Mouse (Mus musculus): Measurements from ENCODE around the gene Trip6. TPM values are rescaled to one million over a fixed set of nuclear protein-coding genes. Genes with fewer than 3 reads are reported as not detected.

Trip6 gene
- total and polyA plus RNA-seq, 2 experiments from 2014 or later, result 11.4 to 11.6 TPM

DNA sequence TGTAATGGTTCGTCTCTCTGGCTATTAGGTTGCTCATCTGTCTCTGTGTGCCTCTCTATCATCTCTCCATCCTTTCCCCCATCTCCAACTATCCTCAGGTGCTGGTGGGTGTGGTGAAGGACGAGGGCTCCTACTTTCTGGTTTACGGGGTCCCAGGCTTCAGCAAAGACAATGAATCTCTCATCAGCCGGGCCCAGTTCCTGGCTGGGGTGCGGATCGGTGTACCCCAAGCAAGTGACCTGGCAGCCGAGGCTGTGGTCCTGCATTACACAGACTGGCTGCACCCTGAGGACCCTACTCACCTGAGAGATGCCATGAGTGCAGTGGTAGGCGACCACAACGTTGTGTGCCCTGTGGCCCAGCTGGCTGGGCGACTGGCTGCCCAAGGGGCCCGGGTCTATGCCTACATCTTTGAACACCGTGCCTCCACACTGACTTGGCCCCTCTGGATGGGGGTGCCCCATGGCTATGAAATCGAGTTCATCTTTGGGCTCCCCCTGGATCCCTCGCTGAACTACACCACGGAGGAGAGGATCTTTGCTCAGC, 22.8 kb downstream of the Trip6 start:
- H3K4me1 ChIP-seq (ENCODE audit: insufficient read depth), result 0 out of 2 replicates have a peak, but pooled peaks cover 4% of the 10 kb centered on the region
- no peak for DNase-seq
- 77% methylated on average over 15 of the region's 15 CpGs for WGBS

DNA sequence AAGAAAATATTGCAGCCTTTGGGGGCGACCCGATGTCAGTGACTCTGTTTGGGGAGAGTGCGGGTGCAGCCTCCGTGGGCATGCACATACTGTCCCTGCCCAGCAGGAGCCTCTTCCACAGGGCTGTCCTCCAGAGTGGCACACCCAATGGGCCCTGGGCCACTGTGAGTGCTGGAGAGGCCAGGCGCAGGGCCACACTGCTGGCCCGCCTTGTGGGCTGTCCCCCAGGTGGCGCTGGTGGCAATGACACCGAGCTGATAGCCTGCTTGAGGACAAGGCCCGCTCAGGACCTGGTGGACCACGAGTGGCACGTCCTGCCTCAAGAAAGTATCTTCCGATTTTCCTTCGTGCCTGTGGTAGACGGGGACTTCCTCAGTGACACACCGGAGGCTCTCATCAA, 23.5 kb downstream of the Trip6 start:
- 0 out of 2 replicates have a peak, but pooled peaks cover 4% of the 10 kb centered on the region for H3K4me1 ChIP-seq (ENCODE audit: insufficient read depth)
- H3K36me3 ChIP-seq (ENCODE audit: insufficient read depth), result peaks cover 9% of the 10 kb centered on the region
- 0 out of 2 replicates have a peak, but pooled peaks cover 3% of the 10 kb centered on the region for H3K27me3 ChIP-seq (ENCODE audit: insufficient read depth, low read length)
- no peak overlapping the region for H3K27ac ChIP-seq (ENCODE audit: low read depth, low read length)
- H3K4me3 ChIP-seq (ENCODE audit: low read depth, low read length), result no peak overlapping the region
- no peak overlapping the region for H3K9ac ChIP-seq
- no peak overlapping the region for H3K4me2 ChIP-seq (ENCODE audit: low read depth)
- TF ChIP-seq CTCF (IDR thresholded peaks at IDR 0.05; ENCODE audit: low read depth), result peak; percentile 49
- ATAC-seq (no peak), DNase-seq (no peak)
- WGBS, result 22% methylated on average over 15 of the region's 15 CpGs
- H3K9me3 ChIP-seq (ENCODE audit: low read length), result no peaks in the 10 kb centered on the region

More for the DNA sequence above, 22.8 kb downstream of the Trip6 start:
- H3K4me2 ChIP-seq (ENCODE audit: low read depth), result no peak overlapping the region
- no peak overlapping the region for H3K27ac ChIP-seq (ENCODE audit: low read depth, low read length)
- H3K9me3 ChIP-seq (ENCODE audit: low read length), result no peaks in the 10 kb centered on the region
- no peak overlapping the region for H3K9ac ChIP-seq
- H3K36me3 ChIP-seq (ENCODE audit: insufficient read depth), result peaks cover 16% of the 10 kb centered on the region
- H3K4me3 ChIP-seq (ENCODE audit: low read depth, low read length), result no peak overlapping the region
- TF ChIP-seq CTCF (IDR thresholded peaks at IDR 0.05; ENCODE audit: low read depth), result no peak
- ATAC-seq, result no peak
- 0 out of 2 replicates have a peak, but pooled peaks cover 3% of the 10 kb centered on the region for H3K27me3 ChIP-seq (ENCODE audit: insufficient read depth, low read length)

DNA sequence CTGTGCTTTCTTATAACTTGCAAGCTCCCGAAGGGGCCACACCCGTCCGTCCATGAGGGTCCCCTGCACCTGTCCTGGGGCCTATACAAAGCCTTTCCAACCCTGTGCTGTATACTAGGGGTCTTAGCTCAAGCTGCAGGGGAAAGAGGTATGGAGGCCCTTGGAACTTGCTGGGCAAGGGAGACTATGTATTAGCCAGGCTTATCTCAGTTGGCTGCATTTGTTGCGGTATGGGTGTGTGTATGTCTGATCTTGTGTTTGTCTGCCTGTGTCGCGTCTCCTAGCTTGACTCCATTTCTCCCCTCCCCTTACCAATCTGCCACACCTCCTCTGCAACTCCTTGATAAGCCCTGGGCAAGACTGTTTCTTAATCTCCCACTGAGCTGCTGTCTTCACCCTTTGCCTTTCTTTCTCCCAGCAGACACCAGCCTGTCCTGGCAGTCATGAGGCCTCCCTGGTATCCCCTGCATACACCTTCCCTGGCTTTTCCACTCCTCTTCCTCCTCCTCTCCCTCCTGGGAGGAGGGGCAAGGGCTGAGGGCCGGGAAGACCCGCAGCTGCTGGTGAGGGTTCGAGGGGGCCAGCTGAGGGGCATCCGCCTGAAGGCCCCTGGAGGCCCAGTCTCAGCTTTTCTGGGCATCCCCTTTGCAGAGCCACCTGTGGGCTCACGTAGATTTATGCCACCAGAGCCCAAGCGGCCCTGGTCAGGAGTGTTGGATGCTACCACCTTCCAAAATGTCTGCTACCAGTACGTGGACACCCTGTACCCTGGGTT, 24.4 kb downstream of the Trip6 start:
- 59% methylated on average over 13 of the region's 13 CpGs for WGBS
- H3K4me1 ChIP-seq (ENCODE audit: insufficient read depth), result 0 out of 2 replicates have a peak, but pooled peaks cover 2% of the 10 kb centered on the region

DNA sequence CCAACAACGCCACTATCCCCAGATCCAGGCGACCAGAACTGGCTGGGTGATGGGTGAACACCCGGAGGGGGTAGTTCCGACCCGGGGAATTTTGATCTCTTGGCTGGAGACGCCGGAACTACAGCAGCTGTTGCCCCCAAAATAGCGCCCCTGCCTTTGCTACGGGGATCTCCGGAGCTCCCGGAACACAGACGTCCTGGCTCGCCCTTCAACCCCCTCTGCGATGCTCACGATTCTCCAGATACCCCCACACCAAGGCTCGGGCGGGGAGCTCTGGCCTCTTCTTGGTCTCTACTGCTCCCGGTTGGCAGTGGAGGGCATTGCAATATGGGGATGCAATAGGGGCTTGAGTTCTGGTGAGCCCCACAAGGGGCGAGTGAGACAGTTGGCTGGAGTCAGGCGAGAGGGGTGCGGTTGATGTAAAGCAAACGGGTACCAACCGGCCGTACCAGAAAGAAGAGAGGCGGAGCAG, 25.2 kb downstream of the Trip6 start:
- H3K9me3 ChIP-seq (ENCODE audit: low read length), result no peaks in the 10 kb centered on the region
- H3K36me3 ChIP-seq (ENCODE audit: insufficient read depth), result no peaks in the 10 kb centered on the region
- 3% methylated on average over 25 of the region's 25 CpGs for WGBS
- ATAC-seq (peak; percentile 42; the same call in 1 of the 2 replicates), DNase-seq (peak; percentile 76)
- peak overlapping the region; percentile 48; the same call in 1 of the 2 replicates for H3K9ac ChIP-seq
- H3K27ac ChIP-seq (ENCODE audit: low read depth, low read length), result no peak overlapping the region
- peak; percentile 73 for TF ChIP-seq CTCF (IDR thresholded peaks at IDR 0.05; ENCODE audit: low read depth)
- peak overlapping the region; percentile 52 for H3K4me3 ChIP-seq (ENCODE audit: low read depth, low read length)
- H3K4me2 ChIP-seq (ENCODE audit: low read depth), result peak overlapping the region; percentile 93
- 0 out of 2 replicates have a peak, but pooled peaks cover 3% of the 10 kb centered on the region for H3K27me3 ChIP-seq (ENCODE audit: insufficient read depth, low read length)
- H3K4me1 ChIP-seq (ENCODE audit: insufficient read depth), result no peaks in the 10 kb centered on the region

More for the DNA sequence above, 24.4 kb downstream of the Trip6 start:
- Histone ChIP-seq H3K9ac (no peak overlapping the region), H3K4me3 (ENCODE audit: low read depth, low read length) (peak overlapping the region; percentile 52; the same call in 1 of the 2 replicates), H3K9me3 (ENCODE audit: low read length) (no peaks in the 10 kb centered on the region), H3K4me2 (ENCODE audit: low read depth) (peak overlapping the region; percentile 93), H3K36me3 (ENCODE audit: insufficient read depth) (no peaks in the 10 kb centered on the region; the same call in 1 of the 2 replicates), H3K27ac (ENCODE audit: low read depth, low read length) (no peak overlapping the region), H3K27me3 (ENCODE audit: insufficient read depth, low read length) (0 out of 2 replicates have a peak, but pooled peaks cover 3% of the 10 kb centered on the region)
- DNase-seq (no peak), ATAC-seq (no peak)
- TF ChIP-seq CTCF (IDR thresholded peaks at IDR 0.05; ENCODE audit: low read depth), result no peak

DNA sequence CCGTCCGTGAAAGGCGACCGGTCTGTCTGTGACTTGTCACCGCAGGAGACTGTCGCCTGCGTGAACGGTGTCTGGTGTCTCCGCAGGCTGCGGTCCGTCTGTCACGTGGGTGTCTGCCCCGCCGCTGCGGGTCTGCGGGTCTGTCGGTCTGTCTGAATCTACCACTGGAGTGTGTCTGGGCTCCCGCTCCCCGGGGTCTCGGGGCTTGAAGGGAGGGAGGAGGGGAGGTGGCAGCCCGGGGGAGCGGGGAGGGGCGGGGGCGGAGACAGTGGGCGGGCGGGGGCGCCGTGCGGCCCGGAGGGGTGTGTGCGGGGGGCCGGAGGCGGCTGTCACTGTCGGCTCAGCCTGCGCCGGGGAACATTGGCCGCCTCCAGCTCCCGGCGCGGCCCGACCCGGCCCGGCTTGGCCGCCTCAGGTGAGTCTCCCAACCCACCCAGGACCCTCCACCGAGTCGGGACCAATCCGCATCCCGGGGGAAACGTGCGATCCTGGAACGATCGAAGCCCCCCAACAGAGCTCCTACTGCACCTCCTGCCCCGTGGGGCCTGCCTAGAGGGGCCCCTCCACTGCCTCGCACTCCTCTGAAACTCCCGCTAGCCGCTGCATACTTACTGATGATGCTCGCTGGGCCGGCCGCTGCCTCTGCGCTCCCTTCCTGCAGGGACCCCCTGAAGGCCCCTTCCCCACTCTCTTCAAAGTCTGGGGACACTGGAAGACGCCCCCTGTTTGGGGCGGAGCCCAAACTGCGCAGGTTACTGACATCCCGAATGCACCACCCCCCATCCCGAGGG, 26.1 kb downstream of the Trip6 start:
- H3K36me3 ChIP-seq (ENCODE audit: insufficient read depth), result no peaks in the 10 kb centered on the region
- ATAC-seq, result no peak
- no peaks in the 10 kb centered on the region for H3K9me3 ChIP-seq (ENCODE audit: low read length)
- peak overlapping the region; percentile 70 for H3K27ac ChIP-seq (ENCODE audit: low read depth, low read length)
- peak overlapping the region; percentile 59 for H3K9ac ChIP-seq
- H3K4me2 ChIP-seq (ENCODE audit: low read depth), result peak overlapping the region; percentile 93
- peak; percentile 49 for DNase-seq
- peak overlapping the region; percentile 52 for H3K4me3 ChIP-seq (ENCODE audit: low read depth, low read length)
- under 1% methylated on average over 58 of the region's 65 CpGs for WGBS
- no peak for TF ChIP-seq CTCF (IDR thresholded peaks at IDR 0.05; ENCODE audit: low read depth)
- H3K4me1 ChIP-seq (ENCODE audit: insufficient read depth), result no peaks in the 10 kb centered on the region
- 0 out of 2 replicates have a peak, but pooled peaks cover 3% of the 10 kb centered on the region for H3K27me3 ChIP-seq (ENCODE audit: insufficient read depth, low read length)
